Mouse (Mus musculus) adipose tissue, adult 10 weeks (tissue): ENCODE results near the gene Mxra8. TPM values are rescaled to one million over a fixed set of nuclear protein-coding genes. Genes with fewer than 3 reads are reported as not detected.

Source experiments
- polyA plus RNA-seq: library from polyadenylated mRNA; stranded (reverse); fragments of 350-450 nt; fragmentation: Illumina TruSeq; extraction: RNeasy Lipid Tissue Mini Kit (QIAGEN cat#74804); gene quantifications from one replicate; pipeline ENCODE4 v1.2.3, GENCODE M21; 2014; ENCODE audit warnings: low read depth, low replicate concordance

The Mxra8 gene
- polyA plus RNA-seq, result 87.1 TPM

DNA sequence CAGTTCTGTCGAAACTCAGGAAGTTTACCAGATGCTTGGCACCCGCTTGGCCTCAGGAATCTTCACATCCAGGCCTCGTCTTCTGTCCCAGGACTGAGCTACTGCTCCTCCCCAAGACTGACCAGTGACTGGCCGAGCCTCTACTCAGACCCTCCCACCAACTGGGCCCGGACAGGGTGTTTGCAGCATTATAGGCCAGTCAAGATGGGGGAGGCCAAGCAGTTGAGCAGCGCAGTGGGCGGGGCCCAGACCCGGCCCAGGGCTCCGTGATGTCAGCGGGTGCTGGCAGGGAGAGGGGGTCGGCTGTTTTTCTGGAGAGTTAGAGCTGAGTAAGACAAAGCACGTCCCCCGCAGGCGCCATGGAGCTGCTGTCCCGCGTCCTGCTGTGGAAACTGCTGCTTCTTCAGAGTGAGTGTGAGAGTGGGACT lies at the start of gene Mxra8:
Gene Mxra8 (plus strand): TSS at position 198 of the 428 bp plus-strand sequence.

DNA sequence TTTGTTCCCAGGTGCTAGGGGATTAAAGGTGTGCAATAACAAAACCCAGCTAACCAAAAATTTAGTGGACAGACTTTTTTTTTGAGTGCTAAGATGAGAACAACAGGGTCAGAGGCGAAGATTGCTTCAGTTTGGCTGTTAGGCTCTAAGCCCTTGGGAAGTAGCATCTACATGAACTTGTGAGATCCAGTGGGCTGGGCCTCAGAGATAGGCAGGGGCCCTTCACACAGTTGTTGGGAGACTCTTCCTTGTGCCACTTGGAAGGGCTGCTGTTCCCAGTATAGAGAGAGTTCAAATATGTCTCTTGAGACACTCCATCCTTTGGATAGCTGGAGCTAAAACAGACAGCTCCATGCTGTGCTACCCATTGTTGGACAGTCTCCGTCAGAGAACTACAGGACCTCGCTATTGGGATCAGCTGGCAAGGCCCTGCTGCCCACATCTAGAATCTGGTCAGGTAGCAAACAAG lies 49.4 kb upstream of the Mxra8 start, which contains the start of gene Ankrd65:
Gene Ankrd65 (plus strand): TSS at position 419 of the 469 bp plus-strand sequence.

DNA sequence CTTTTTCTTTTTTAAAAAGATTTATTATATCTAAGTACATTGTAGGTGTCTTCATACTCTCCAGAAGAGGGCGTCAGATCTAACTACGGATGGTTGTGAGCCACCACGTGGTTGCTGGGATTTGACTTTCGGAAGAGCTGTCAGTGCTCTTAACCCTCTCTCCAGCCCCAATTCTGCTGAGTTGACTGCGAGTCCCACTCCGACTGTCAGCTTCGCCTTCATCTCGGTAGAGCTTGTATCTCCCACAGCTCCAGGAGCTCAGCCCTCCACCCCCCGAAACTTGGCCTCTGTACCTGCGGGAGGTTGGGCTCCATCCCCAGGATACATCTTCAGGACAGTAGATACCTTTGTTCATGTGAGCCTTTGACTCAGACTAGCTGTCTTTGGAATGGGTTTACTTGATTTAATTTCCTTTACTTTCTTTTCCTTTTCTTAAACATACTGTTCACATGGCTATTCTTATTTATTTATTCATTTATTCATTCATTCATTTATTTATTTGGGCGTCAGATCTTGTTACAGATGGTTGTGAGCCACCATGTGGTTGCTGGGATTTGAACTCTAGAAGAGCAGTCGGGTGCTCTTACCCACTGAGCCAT lies 36.6 kb upstream of the Mxra8 start, which contains the start of gene Mrpl20:
Gene Mrpl20 (plus strand): TSS at position 138 of the 599 bp plus-strand sequence.

GRCm38 (mm10) chr4:155811929-155812664 lies 27.4 kb upstream of the Mxra8 start, which contains the start of gene Ccnl2:
Gene Ccnl2 (plus strand): TSS chr4:155812489.

DNA sequence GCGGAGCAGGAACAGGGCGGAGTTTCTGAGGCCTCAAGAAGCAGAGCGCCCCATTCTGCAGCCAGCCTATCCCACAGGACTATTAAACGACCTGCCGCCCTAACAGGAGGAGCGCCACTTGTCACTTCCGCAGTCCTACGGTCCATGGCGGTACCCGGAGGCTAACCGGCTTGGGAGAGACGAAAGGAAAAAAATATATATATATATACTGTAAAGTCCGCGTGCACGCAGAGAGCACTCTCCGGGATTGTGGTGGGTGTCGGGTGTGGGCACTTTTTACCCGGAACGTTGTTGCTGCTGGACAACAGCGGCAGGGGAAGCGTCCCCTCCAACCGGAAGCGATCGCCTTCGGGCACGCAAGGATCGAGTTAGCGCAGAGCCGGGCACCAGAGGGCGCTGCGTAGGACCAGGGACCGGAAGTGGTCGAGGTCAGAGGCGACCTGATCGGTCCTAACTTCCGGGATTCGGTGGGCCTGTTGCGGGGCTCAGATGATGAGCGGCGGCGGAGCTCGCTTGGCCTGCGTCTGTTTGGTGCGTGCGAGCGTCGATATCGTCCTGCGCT lies 8.2 kb upstream of the Mxra8 start, which contains the start of gene Aurkaip1:
Gene Aurkaip1 (plus strand): TSS at position 68 of the 562 bp plus-strand sequence.

DNA sequence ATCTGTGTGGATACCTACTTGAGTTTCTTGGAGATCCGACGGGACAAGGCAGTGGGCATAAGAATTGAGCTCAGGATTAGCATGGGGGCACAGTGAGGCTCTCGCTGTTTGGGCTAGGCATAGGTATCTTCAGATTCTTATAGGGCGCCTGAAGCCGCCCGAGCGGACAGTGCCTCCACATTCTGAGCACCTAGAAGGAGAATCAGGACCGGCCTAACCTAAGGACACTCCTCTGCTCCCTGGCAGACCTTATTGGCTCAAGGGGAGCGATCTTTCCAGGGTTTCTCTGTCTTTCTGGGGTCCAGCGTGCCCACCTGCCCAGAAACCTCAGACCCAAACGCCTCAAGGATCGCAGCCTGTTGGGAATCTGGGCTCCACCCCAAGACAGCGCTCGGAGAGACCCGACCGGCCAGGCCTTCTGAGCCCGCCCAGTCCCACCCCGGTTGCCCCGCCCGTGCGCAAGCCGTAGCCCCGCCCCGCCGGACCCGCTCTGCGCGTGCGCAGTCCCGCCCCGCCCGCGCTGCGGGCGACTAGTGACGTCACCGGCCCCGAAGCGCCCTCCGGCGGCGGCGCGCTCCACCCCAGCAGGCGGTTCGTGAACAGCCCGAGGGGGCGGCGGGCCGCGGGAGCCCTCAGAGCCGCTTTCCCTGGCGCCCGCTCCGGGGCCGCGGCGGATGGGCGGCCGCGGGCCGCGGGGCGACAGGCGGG lies 7.5 kb downstream of the Mxra8 start, which contains the start of gene Dvl1:
Gene Dvl1 (plus strand): TSS at position 532 of the 708 bp plus-strand sequence.

DNA sequence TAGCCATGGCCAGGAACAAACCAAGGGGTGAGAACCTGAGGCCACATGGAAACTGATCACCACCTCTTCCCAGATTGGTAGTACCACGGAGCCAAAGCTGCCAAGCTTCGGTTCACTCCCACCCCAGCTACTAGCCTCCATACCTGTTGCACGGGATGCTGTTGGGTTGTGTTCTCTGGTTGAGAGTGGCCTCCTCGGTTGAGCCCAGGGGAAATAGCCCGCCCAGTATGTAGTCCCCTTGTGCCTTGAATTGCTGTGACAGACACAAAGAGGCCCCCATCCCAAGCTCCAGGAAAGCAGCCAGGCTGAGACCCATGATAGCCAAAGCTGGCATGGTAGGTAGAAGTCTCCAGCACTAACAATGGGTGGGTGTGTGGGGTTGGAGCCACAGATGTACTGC lies 23.5 kb downstream of the Mxra8 start, which contains the start of gene Tas1r3:
Gene Tas1r3 (minus strand): TSS at position 362 of the 400 bp plus-strand sequence.

DNA sequence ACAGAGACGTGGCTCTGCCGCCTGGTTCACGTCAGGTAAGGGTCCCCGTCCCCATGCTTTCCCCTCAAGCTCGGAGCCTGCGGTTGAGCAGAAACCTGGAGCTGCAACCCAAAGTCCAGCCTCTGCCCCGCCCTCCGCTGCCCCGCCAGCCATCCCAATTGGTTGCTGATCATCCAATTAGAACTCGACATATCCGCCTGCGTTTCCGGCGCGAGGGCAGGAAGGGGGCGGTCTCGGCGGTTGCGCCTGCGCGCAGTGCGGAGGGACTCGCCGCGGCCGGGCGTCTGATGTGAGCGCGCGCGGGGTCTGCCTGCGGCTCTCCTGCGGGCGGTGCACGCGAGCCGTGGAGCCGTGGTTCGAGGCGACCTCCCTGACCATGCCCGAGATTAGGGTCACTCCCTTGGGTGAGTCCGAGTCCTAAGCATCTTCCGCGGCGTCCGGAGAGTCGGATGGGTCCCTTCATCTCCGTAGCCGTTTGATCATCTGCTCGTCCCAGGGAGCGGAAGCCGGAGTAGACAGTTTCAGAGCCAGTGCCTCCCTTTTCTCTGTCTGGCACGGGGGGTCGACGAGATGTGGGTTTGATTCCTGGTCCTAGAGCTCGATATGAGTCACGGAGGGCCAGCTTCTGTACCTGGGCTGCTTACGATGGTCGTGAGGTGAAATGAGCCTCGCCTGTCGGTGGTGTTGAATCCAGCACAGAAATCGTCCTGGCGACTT lies 30.0 kb downstream of the Mxra8 start, which contains the start of the genes Cptp and Ints11:
Gene Cptp (minus strand): TSS at position 124 of the 717 bp plus-strand sequence.
Gene Ints11 (plus strand): TSS at position 230 of the 717 bp plus-strand sequence.

GRCm38 (mm10) chr4:155891551-155892001 lies 52.1 kb downstream of the Mxra8 start, which contains the start of the genes Pusl1 and Acap3:
Gene Pusl1 (minus strand): TSS chr4:155891781.
Gene Acap3 (plus strand): TSS chr4:155891822.

Other genes with a start within 250 kb of the Mxra8 start
- 26.1 TPM for gene Slc35e2, start 238.3 kb upstream of the Mxra8 start, polyA plus RNA-seq
- 63.7 TPM for gene Cdk11b, start 214.8 kb upstream of the Mxra8 start, polyA plus RNA-seq
- gene Gm10563, start 194.3 kb upstream of the Mxra8 start, polyA plus RNA-seq, result not detected
- gene Mmp23, start 186.3 kb upstream of the Mxra8 start, polyA plus RNA-seq, result 32.0 TPM
- gene Mib2, start 170.5 kb upstream of the Mxra8 start, polyA plus RNA-seq, result 31.0 TPM
- gene Fndc10, start 145.3 kb upstream of the Mxra8 start, polyA plus RNA-seq, result 18.7 TPM
- gene Ssu72, start 134.9 kb upstream of the Mxra8 start, polyA plus RNA-seq, result 69.1 TPM
- gene Tmem240, start 104.9 kb upstream of the Mxra8 start, polyA plus RNA-seq, result 0.89 TPM
- 33.3 TPM for gene Atad3a, start 78.6 kb upstream of the Mxra8 start, polyA plus RNA-seq
- gene Vwa1, start 65.0 kb upstream of the Mxra8 start, polyA plus RNA-seq, result 15.1 TPM
- gene Tmem88b, start 53.8 kb upstream of the Mxra8 start, polyA plus RNA-seq, result 5.9 TPM
- 2.4 TPM for gene Ankrd65, start 49.2 kb upstream of the Mxra8 start, polyA plus RNA-seq
- gene Mrpl20, start 36.8 kb upstream of the Mxra8 start, polyA plus RNA-seq, result 111 TPM
- 107 TPM for gene Ccnl2, start 27.2 kb upstream of the Mxra8 start, polyA plus RNA-seq
- gene Aurkaip1, start 8.4 kb upstream of the Mxra8 start, polyA plus RNA-seq, result 96.0 TPM
- gene Dvl1, start 7.7 kb downstream of the Mxra8 start, polyA plus RNA-seq, result 63.2 TPM
- 0.24 TPM for gene Tas1r3, start 23.7 kb downstream of the Mxra8 start, polyA plus RNA-seq
- gene Cptp, start 29.8 kb downstream of the Mxra8 start, polyA plus RNA-seq, result 15.3 TPM
- gene Ints11, start 29.9 kb downstream of the Mxra8 start, polyA plus RNA-seq, result 20.0 TPM
- gene Pusl1, start 52.1 kb downstream of the Mxra8 start, polyA plus RNA-seq, result 20.0 TPM
- 9.8 TPM for gene Acap3, start 52.1 kb downstream of the Mxra8 start, polyA plus RNA-seq
- gene Ube2j2, start 104.2 kb downstream of the Mxra8 start, polyA plus RNA-seq, result 49.1 TPM
- gene C1qtnf12, start 122.6 kb downstream of the Mxra8 start, polyA plus RNA-seq, result 116 TPM
- gene B3galt6, start 153.0 kb downstream of the Mxra8 start, polyA plus RNA-seq, result 5.6 TPM
- gene Sdf4, start 153.2 kb downstream of the Mxra8 start, polyA plus RNA-seq, result 298 TPM
- 2.4 TPM for gene Tnfrsf4, start 174.2 kb downstream of the Mxra8 start, polyA plus RNA-seq
- 1.8 TPM for gene Tnfrsf18, start 186.5 kb downstream of the Mxra8 start, polyA plus RNA-seq
- 19.1 TPM for gene Ttll10, start 219.7 kb downstream of the Mxra8 start, polyA plus RNA-seq